Mouse (Mus musculus) lung, embryonic 16.5 days (tissue): ENCODE measurements around the gene Limch1. TPM values are rescaled to one million over a fixed set of nuclear protein-coding genes. Genes with fewer than 3 reads are reported as not detected.

ENCODE experiments used
- ATAC-seq: fragments of 200-750 bp; cut with Nextera tagmentation; 2 replicates; pipeline ENCODE4 v1.8.0; 2017; ENCODE audit warnings: low read depth, mild to moderate bottlenecking, moderate library complexity
- H3K27ac ChIP-seq: fragments of 300-500 bp; sonication (generic); 2 replicates; pipeline ENCODE4 v1.5.1; 2014; ENCODE audit warnings: mild to moderate bottlenecking, control low read depth, low read length
- H3K27me3 ChIP-seq: fragments of 300-500 bp; sonication (generic); 2 replicates; pipeline ENCODE4 v1.6.1; 2014; ENCODE audit warnings: low read depth, low read length, mixed read lengths; ENCODE audit not compliant: control insufficient read depth, insufficient read depth
- H3K36me3 ChIP-seq: fragments of 300-500 bp; sonication (generic); 2 replicates; pipeline ENCODE4 v1.6.1; 2014; ENCODE audit warnings: low read length; ENCODE audit not compliant: control insufficient read depth, insufficient read depth
- H3K4me1 ChIP-seq: fragments of 300-500 bp; sonication (generic); replicated peaks from 2 replicates; pipeline ENCODE4 v1.6.1; 2014; ENCODE audit warnings: low read length, mixed read lengths; ENCODE audit not compliant: control insufficient read depth, insufficient read depth
- H3K4me2 ChIP-seq: fragments of 300-500 bp; sonication (generic); 2 replicates; pipeline ENCODE4 v1.6.1; 2014; ENCODE audit warnings: low read depth, low read length, control low read depth
- H3K4me3 ChIP-seq: fragments of 300-500 bp; sonication (generic); 2 replicates; pipeline ENCODE4 v1.5.1; 2014; ENCODE audit warnings: mild to moderate bottlenecking, low read length, control low read depth
- H3K9ac ChIP-seq: fragments of 300-500 bp; sonication (generic); 2 replicates; pipeline ENCODE4 v1.6.1; 2014; ENCODE audit warnings: low read length, control low read depth
- H3K9me3 ChIP-seq: fragments of 300-500 bp; sonication (generic); 2 replicates; pipeline ENCODE4 v1.6.1; 2016; ENCODE audit warnings: low read length; ENCODE audit not compliant: control insufficient read depth
- WGBS: fragments of 180-500 bp; shearing (Covaris S2); extraction: QIAGEN DNeasy Blood & Tissue Kit; methylation state at CpG from one replicate; pipeline ENCODE4 v1.1.7; 2014; 5-methylcytosine and 5-hydroxymethylcytosine counted together
- polyA plus RNA-seq: library from polyadenylated mRNA; unstranded; fragments of >200 nt; fragmentation: Nextera tagmentation; extraction: Ambion mirVana; gene quantifications from 2 replicates; pipeline ENCODE4 v1.2.1, GENCODE M21; 2015

Gene Limch1
- polyA plus RNA-seq, 1 experiment from 2014 or later, result 97.4 TPM

DNA sequence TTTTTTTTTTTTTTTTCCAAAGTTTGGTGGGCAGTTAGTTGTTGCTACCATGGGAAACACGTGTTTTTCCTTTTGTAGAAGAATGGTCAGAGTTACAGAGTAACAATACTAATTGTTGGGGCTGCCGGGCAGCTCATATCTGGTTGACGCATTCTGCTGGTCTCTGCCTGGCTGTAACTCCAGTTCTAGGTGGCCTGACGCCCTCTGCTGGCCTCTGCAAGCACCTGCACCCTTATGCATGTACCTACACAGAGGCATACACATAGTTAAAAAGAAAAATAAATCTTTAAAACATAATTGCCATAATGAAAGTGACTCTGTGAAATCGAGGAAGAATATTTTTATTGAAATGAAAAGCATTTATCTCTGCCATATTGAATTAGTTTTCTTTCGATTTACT is 312.2 kb downstream of the Limch1 start:
- no peak for ATAC-seq
- Histone ChIP-seq H3K27ac (no peak overlapping the region), H3K9ac (no peak overlapping the region), H3K27me3 (no peaks in the 10 kb centered on the region), H3K4me2 (no peak overlapping the region), H3K9me3 (no peaks in the 10 kb centered on the region), H3K4me3 (no peak overlapping the region), H3K4me1 (no peaks in the 10 kb centered on the region), H3K36me3 (peaks cover 7% of the 10 kb centered on the region)
- WGBS, result 83% methylated on average over 6 of the region's 6 CpGs

- H3K4me1 ChIP-seq, result no peaks in the 10 kb centered on the region
- no peak for ATAC-seq
- no peak overlapping the region for H3K9ac ChIP-seq
- H3K27ac ChIP-seq, result no peak overlapping the region
- no peaks in the 10 kb centered on the region for H3K36me3 ChIP-seq
- no peak overlapping the region for H3K4me2 ChIP-seq
- no peaks in the 10 kb centered on the region for H3K27me3 ChIP-seq
- 66% methylated on average over 2 of the region's 4 CpGs for WGBS
- H3K4me3 ChIP-seq, result no peak overlapping the region
- H3K9me3 ChIP-seq, result no peaks in the 10 kb centered on the region
Observed at GRCm38 (mm10) chr5:67060519-67060918, 314.9 kb downstream of the Limch1 start.

DNA sequence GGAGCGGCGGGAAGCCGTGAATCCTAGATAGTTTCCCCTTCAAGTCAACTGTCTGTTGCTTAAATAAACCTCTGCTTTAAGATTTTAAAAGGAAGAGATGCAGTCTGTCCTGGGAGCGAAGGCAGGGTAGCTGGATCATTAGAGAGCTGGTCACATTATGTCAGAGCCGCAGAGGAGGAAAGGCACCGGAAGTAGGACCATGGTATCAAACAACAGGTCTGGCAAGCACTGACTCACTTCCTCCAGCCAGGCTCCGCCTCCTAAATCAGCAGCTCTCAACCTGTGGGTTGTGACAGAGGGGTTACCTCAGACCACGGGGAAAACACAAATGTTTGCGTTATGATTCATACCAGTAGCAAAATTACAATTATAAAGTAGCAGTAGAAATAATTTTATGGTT is 318.0 kb downstream of the Limch1 start:
- no peak for ATAC-seq
- Histone ChIP-seq H3K27me3 (no peaks in the 10 kb centered on the region), H3K36me3 (no peaks in the 10 kb centered on the region), H3K4me3 (no peak overlapping the region), H3K27ac (no peak overlapping the region), H3K9ac (no peak overlapping the region), H3K4me2 (no peak overlapping the region), H3K9me3 (no peaks in the 10 kb centered on the region), H3K4me1 (no peaks in the 10 kb centered on the region)
- 67% methylated on average over 9 of the region's 9 CpGs for WGBS

DNA sequence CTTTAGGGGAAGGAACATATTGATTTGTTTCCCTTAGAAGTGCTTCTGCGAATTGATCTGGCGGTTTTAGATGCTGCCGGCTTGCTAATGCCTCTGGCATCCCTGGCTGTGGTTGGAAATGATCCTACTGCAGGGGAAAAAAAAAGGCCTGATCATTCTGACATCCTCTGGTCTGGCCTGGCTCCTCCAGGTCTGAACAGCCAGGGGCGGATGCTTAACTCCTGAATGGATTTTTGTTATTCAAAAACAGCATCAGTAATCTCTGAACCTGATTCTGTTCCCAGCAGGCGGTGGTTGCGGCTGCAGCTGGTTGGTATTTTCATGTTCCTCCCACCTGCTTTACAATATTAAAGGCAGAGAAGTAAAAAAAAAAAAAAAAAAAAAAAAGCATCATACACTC is 337.5 kb downstream of the Limch1 start:
- WGBS, result 51% methylated on average over 6 of the region's 6 CpGs
- Histone ChIP-seq H3K36me3 (no peaks in the 10 kb centered on the region), H3K4me2 (no peak overlapping the region), H3K4me1 (no peaks in the 10 kb centered on the region), H3K4me3 (no peak overlapping the region), H3K9me3 (peaks cover 7% of the 10 kb centered on the region; the same call in 1 of the 2 replicates), H3K27me3 (peaks cover 5% of the 10 kb centered on the region; the same call in 1 of the 2 replicates), H3K27ac (no peak overlapping the region), H3K9ac (no peak overlapping the region)
- no peak for ATAC-seq

GRCm38 (mm10) chr5:67090856-67091255 is 345.2 kb downstream of the Limch1 start:
- ATAC-seq, result no peak
- Histone ChIP-seq H3K9ac (no peak overlapping the region), H3K4me2 (no peak overlapping the region), H3K4me1 (no peaks in the 10 kb centered on the region; the same call in 1 of the 2 replicates), H3K27me3 (peaks cover 57% of the 10 kb centered on the region), H3K9me3 (no peaks in the 10 kb centered on the region), H3K36me3 (no peaks in the 10 kb centered on the region), H3K4me3 (no peak overlapping the region), H3K27ac (no peak overlapping the region)
- WGBS, result 64% methylated on average over 5 of the region's 5 CpGs

GRCm38 (mm10) chr5:67091766-67092165 is 346.1 kb downstream of the Limch1 start:
- no peak overlapping the region for H3K4me2 ChIP-seq
- no peak overlapping the region for H3K27ac ChIP-seq
- H3K4me1 ChIP-seq, result peaks cover 5% of the 10 kb centered on the region
- H3K9ac ChIP-seq, result no peak overlapping the region
- no peaks in the 10 kb centered on the region for H3K9me3 ChIP-seq
- 20% methylated on average over 4 of the region's 4 CpGs for whole genome bisulfite sequencing
- H3K27me3 ChIP-seq, result peaks cover 65% of the 10 kb centered on the region
- no peaks in the 10 kb centered on the region for H3K36me3 ChIP-seq
- H3K4me3 ChIP-seq, result no peak overlapping the region
- ATAC-seq, result no peak

- WGBS, result 18% methylated on average over 2 of the region's 2 CpGs
- peaks cover 79% of the 10 kb centered on the region for H3K27me3 ChIP-seq
Observed at GRCm38 (mm10) chr5:67093991-67094390, 348.4 kb downstream of the Limch1 start.

GRCm38 (mm10) chr5:67095153-67095552 is 349.5 kb downstream of the Limch1 start:
- Histone ChIP-seq H3K4me1 (peaks cover 5% of the 10 kb centered on the region), H3K27me3 (peaks cover 87% of the 10 kb centered on the region), H3K4me2 (no peak overlapping the region), H3K27ac (no peak overlapping the region), H3K9me3 (no peaks in the 10 kb centered on the region), H3K9ac (no peak overlapping the region), H3K36me3 (no peaks in the 10 kb centered on the region), H3K4me3 (no peak overlapping the region)
- ATAC-seq, result no peak
- WGBS, result 2% methylated on average over 15 of the region's 15 CpGs

More at GRCm38 (mm10) chr5:67093991-67094390, 348.4 kb downstream of the Limch1 start:
- no peak for ATAC-seq
- no peak overlapping the region for H3K4me3 ChIP-seq
- peaks cover 5% of the 10 kb centered on the region for H3K4me1 ChIP-seq
- H3K27ac ChIP-seq, result no peak overlapping the region
- H3K36me3 ChIP-seq, result no peaks in the 10 kb centered on the region
- H3K9ac ChIP-seq, result no peak overlapping the region
- no peak overlapping the region for H3K4me2 ChIP-seq
- no peaks in the 10 kb centered on the region for H3K9me3 ChIP-seq

DNA sequence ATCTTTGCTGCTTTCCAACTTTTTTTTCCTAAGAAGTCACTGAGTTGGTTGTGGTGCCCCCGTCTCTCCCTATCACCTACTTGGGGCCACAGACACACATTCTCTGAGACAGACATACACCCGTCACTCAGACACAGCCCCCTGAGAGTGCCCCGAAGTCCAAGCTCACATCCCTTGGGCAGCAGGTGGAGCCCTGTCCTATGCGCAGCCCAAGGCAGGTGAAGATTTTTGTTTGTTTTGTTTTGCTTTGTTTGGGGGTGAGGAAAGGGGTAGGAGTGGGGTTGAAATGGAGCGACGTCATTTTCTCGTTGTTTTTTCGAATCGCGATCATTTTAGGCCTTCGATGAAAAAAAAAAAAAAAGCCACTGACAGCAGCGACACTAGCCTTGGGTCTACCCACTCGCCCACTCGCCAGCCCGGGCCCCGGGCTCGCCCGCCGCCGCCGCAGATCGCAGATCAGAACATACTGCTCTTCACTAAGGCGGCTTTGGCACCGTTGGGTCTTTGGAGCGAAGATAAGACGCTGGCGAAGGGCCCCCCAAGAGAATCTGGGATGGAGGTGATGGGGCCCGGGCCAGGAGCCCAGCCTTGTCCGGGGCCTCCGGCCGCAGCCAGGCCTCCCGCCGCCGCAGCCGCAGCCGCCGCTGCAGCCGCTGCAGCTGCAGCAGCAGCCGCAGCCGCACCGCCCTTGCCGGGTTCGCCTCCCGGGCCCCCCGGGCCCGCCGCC is 350.2 kb downstream of the Limch1 start:
- ATAC-seq, result no peak
- H3K9me3 ChIP-seq, result no peaks in the 10 kb centered on the region
- no peak overlapping the region for H3K27ac ChIP-seq
- peak overlapping the region; percentile 41 for H3K4me3 ChIP-seq
- 1% methylated on average over 46 of the region's 47 CpGs for WGBS
- no peaks in the 10 kb centered on the region for H3K36me3 ChIP-seq
- no peak overlapping the region for H3K9ac ChIP-seq
- H3K27me3 ChIP-seq, result peaks cover 85% of the 10 kb centered on the region
- peak overlapping the region; percentile 51 for H3K4me2 ChIP-seq
- H3K4me1 ChIP-seq, result peaks cover 5% of the 10 kb centered on the region
